Mouse (Mus musculus) CH12.LX (cell line): ENCODE measurements at regions not wholly inside any gene's neighbourhood (a gene's known extent, or its start where the extent isn't known, plus 50 kb on each side); places are given as distances from the start of the nearest gene placed in this dataset.

Experiments
- DNase-seq: peaks from one replicate; pipeline ENCODE4 v3.0.0-alpha.2; 2013; ENCODE audit errors: extremely low read depth
- H3K27ac ChIP-seq: 2 replicates; pipeline ENCODE4 v1.5.1; 2012; ENCODE audit warnings: low read depth, mild to moderate bottlenecking, control low read depth, moderate library complexity; ENCODE audit not compliant: insufficient read depth
- H3K27me3 ChIP-seq: replicated peaks from 2 replicates; pipeline ENCODE3; 2012; ENCODE audit warnings: inconsistent platforms
- H3K36me3 ChIP-seq, 2 experiments: replicated peaks in 1 of 2; 2 replicates each; pipeline versions ENCODE3 to v1.6.1; 2012; ENCODE audit warnings: inconsistent platforms in 1 of 2, low read length in 1 of 2, mild to moderate bottlenecking in 1 of 2, mixed read lengths in 1 of 2, moderate library complexity in 1 of 2; ENCODE audit not compliant: control insufficient read depth in 1 of 2, insufficient read depth in 1 of 2
- H3K4me1 ChIP-seq, 2 experiments: 2 replicates each; pipeline ENCODE4 v1.6.1; 2012; ENCODE audit warnings: inconsistent platforms in 1 of 2, moderate library complexity in 1 of 2; ENCODE audit not compliant: insufficient read depth in 2 of 2, control insufficient read depth in 1 of 2
- H3K4me2 ChIP-seq: 2 replicates; pipeline ENCODE4 v1.6.1; 2012; ENCODE audit warnings: low read depth, mild to moderate bottlenecking, control low read depth; ENCODE audit not compliant: poor library complexity, insufficient read depth, severe bottlenecking
- H3K4me3 ChIP-seq, 3 experiments: fragments of 150-350 bp in 1 of 3; sonication (generic) in 1 of 3; replicated peaks in 1 of 3; 2 replicates each; pipeline versions ENCODE3 to v1.5.1; 2011 to 2012; ENCODE audit warnings: low read depth in 2 of 3, low read length in 2 of 3, mild to moderate bottlenecking in 2 of 3, moderate library complexity in 2 of 3, control low read depth in 1 of 3, improper control_type of control experiment in 1 of 3, inconsistent platforms in 1 of 3, mixed read lengths in 1 of 3; ENCODE audit not compliant: poor library complexity in 1 of 3
- H3K79me2 ChIP-seq: replicated peaks from 2 replicates; pipeline ENCODE4 v1.6.1; 2012; ENCODE audit warnings: mild to moderate bottlenecking, moderate library complexity; ENCODE audit not compliant: control insufficient read depth, poor library complexity, insufficient read depth, severe bottlenecking; ENCODE audit errors: extremely low read depth
- H3K9ac ChIP-seq: 2 replicates; pipeline ENCODE4 v1.6.1; 2012; ENCODE audit warnings: low read depth, mild to moderate bottlenecking, control low read depth, moderate library complexity; ENCODE audit not compliant: insufficient read depth
- H3K9me3 ChIP-seq: replicated peaks from 2 replicates; pipeline ENCODE3; 2012; ENCODE audit warnings: low read length, inconsistent platforms, mixed read lengths
- BHLHE40 ChIP-seq: IDR thresholded peaks from 2 replicates; pipeline ENCODE4 v1.6.1; 2011; ENCODE audit warnings: mild to moderate bottlenecking, low read depth, low read length, improper control_type of control experiment
- CHD1 ChIP-seq: IDR thresholded peaks from 2 replicates; pipeline ENCODE4 v1.6.1; 2012; ENCODE audit warnings: low read depth, low read length, improper control_type of control experiment, inconsistent platforms
- CTCF ChIP-seq, 2 experiments: IDR thresholded peaks in 1 of 2; conservative IDR thresholded peaks in 1 of 2; 2 replicates each; pipeline ENCODE4 v1.5.1; 2011 to 2012; ENCODE audit warnings: low read depth in 2 of 2, low read length in 2 of 2, improper control_type of control experiment in 1 of 2, inconsistent platforms in 1 of 2, mild to moderate bottlenecking in 1 of 2, moderate library complexity in 1 of 2
- E2F4 ChIP-seq: IDR thresholded peaks from 2 replicates; pipeline ENCODE4 v1.6.1; 2011; ENCODE audit warnings: low read depth, low read length, improper control_type of control experiment; ENCODE audit not compliant: insufficient replicate concordance
- ELF1 ChIP-seq: IDR thresholded peaks from 2 replicates; pipeline ENCODE4 v1.6.1; 2014; ENCODE audit warnings: low read depth, mild to moderate bottlenecking, inconsistent platforms, low read length, improper control_type of control experiment
- EP300 ChIP-seq: IDR thresholded peaks from 2 replicates; pipeline ENCODE4 v1.6.1; 2011; ENCODE audit warnings: low read length, improper control_type of control experiment
- KAT2A ChIP-seq: IDR thresholded peaks from 2 replicates; pipeline ENCODE4 v1.6.1; 2012; ENCODE audit warnings: low read length, improper control_type of control experiment, inconsistent platforms; ENCODE audit not compliant: insufficient replicate concordance
- NRF1 ChIP-seq: IDR thresholded peaks from 2 replicates; pipeline ENCODE4 v1.6.1; 2014; ENCODE audit warnings: low read depth, mild to moderate bottlenecking, inconsistent platforms, low read length, improper control_type of control experiment, moderate library complexity
- PAX5 ChIP-seq: IDR thresholded peaks from 2 replicates; pipeline ENCODE4 v1.6.1; 2012; ENCODE audit warnings: low read length, inconsistent platforms, mixed read lengths
- RAD21 ChIP-seq: IDR thresholded peaks from 2 replicates; pipeline ENCODE4 v1.6.1; 2011; ENCODE audit warnings: low read depth, mild to moderate bottlenecking, low read length, improper control_type of control experiment, moderate library complexity
- SMC3 ChIP-seq: IDR thresholded peaks from 2 replicates; pipeline ENCODE4 v1.6.1; 2011; ENCODE audit warnings: low read depth, low read length, improper control_type of control experiment
- UBTF ChIP-seq: IDR thresholded peaks from 2 replicates; pipeline ENCODE4 v1.6.1; 2012; ENCODE audit warnings: low read depth, mild to moderate bottlenecking, inconsistent platforms, low read length, improper control_type of control experiment, moderate library complexity
- ZMIZ1 ChIP-seq: IDR thresholded peaks from 2 replicates; pipeline ENCODE4 v1.6.1; 2012; ENCODE audit warnings: low read depth, mild to moderate bottlenecking, inconsistent platforms, low read length, improper control_type of control experiment
- dilution Hi-C: fragments of 300-500 bp; cut with MboI; formaldehyde crosslinking; loops from 2 replicates; pipeline ENCODE4 v1.14.3; 2020; ENCODE audit warnings: low sequenced_read_pairs; ENCODE audit not compliant: extremely low pct_unique_long_range_greater_than_20kb, extremely low pct_ligation_motif_present
- in situ Hi-C: fragments of 300-500 bp; cut with MboI; formaldehyde crosslinking; loops from 3 replicates; pipeline ENCODE4 v1.14.3; 2019; ENCODE audit warnings: low sequenced_read_pairs, low pct_ligation_motif_present, low pct_unique_long_range_greater_than_20kb, mixed read lengths

DNA sequence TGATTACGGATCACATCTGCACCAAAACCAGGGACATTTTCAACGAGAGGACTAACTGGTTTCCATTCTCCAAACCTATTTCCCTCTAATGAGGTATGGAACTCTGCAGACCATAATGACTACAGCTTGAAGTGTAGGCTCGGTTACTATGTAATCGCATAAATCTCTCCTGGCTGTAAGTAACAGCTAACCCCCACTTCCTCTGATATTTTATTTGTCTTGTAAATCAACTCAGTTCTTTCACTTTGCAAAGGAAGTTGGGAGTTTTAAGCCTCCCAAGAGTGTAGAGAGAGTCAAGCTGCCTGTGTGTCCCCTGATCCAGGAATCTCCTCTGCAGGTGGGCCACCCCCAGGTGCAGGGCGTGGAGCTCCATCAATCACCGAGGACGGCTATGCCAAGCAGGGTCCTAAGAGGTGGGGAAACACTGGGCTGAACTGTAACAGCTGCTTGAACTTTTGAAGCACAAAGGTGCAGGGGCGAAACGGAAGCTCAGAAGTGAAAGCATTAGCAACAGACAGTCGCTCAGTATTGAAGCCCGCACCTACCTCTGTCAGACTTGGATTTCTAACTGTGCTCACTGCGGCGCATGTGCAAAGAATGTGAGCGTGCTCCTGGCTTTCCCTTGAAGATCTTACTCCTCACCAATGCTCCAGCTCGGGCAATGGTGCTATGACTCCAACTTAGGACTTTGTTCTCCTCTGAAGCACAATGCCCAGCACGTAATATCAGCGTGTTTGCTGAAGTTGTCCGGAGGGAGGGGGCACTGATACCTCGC, 140.1 kb upstream of the Map3k7 start:
- H3K4me3 ChIP-seq = peak overlapping the region in 1 of 3 experiments; percentile 49
- H3K79me2 ChIP-seq = no peaks in the 10 kb centered on the region
- in situ Hi-C loops = no loop called here
- H3K9me3 ChIP-seq = no peaks in the 10 kb centered on the region
- no peak for DNase-seq
- dilution Hi-C loops = no loop called here
- no peak overlapping the region for H3K27ac ChIP-seq
- peak overlapping the region; percentile 70 for H3K4me2 ChIP-seq
- H3K27me3 ChIP-seq = no peaks in the 10 kb centered on the region
- no peak for TF ChIP-seq PAX5
- TF ChIP-seq RAD21 = no peak
- TF ChIP-seq E2F4 = no peak
- TF ChIP-seq EP300 = no peak
- no peak for TF ChIP-seq KAT2A
- TF ChIP-seq BHLHE40 = no peak
- no peak for TF ChIP-seq SMC3
- TF ChIP-seq NRF1 = peak; percentile 79
- peaks cover 3 to 16% of the 10 kb centered on the region in 2 experiments for H3K4me1 ChIP-seq
- H3K36me3 ChIP-seq = no peaks in the 10 kb centered on the region
- H3K9ac ChIP-seq = no peak overlapping the region

GRCm38 (mm10) chr4:31824518-31825437, 139.1 kb upstream of the Map3k7 start:
- DNase-seq = no peak
- Histone ChIP-seq H3K4me3 (no peak overlapping the region), H3K9me3 (no peaks in the 10 kb centered on the region), H3K27ac (no peak overlapping the region), H3K36me3 (no peaks in the 10 kb centered on the region), H3K9ac (no peak overlapping the region), H3K27me3 (no peaks in the 10 kb centered on the region), H3K79me2 (no peaks in the 10 kb centered on the region), H3K4me1 (peaks cover 3 to 16% of the 10 kb centered on the region in 2 experiments), H3K4me2 (peak overlapping the region; percentile 70)
- in situ Hi-C loops = no loop called here
- dilution Hi-C loops = no loop called here
- TF ChIP-seq ZMIZ1 (no peak), UBTF (no peak), CTCF (conservative IDR thresholded peaks at IDR 0.05 in 1 of 2, IDR thresholded peaks at IDR 0.05 in 1 of 2; ENCODE audit: low read depth in 2 of 2, low read length in 2 of 2) (peak in 1 of 2 experiments; percentile 27; a peak in 2 of 4 replicates), SMC3 (0 out of 2 replicates have a peak, but pooled peaks have one; percentile 15), RAD21 (peak; percentile 14), CHD1 (no peak), ELF1 (no peak)
